Mouse (Mus musculus) megakaryocyte, adult 5-6 weeks (primary cell): ENCODE data around the gene Parm1. TPM values are rescaled to one million over a fixed set of nuclear protein-coding genes. Genes with fewer than 3 reads are reported as not detected.

ENCODE experiments used
- ATAC-seq: 2 replicates; pipeline ENCODE4 v1.8.0; 2016; ENCODE audit warnings: mild to moderate bottlenecking, inconsistent platforms; ENCODE audit not compliant: poor library complexity, severe bottlenecking
- total RNA-seq, 2 experiments: library from RNA; stranded (forward) in 1 of 2; stranded (reverse) in 1 of 2; fragments of 153-499, 151-499 nt in 1 of 2; fragments of 221-1000, 200-1000 nt in 1 of 2; gene quantifications; 2 replicates each; pipeline versions ENCODE4 v1.2.3 to v1.2.4; 2015 to 2017

The Parm1 gene
- total RNA-seq, 2 experiments from 2014 or later: 0.07 TPM; not detected in 1

DNA sequence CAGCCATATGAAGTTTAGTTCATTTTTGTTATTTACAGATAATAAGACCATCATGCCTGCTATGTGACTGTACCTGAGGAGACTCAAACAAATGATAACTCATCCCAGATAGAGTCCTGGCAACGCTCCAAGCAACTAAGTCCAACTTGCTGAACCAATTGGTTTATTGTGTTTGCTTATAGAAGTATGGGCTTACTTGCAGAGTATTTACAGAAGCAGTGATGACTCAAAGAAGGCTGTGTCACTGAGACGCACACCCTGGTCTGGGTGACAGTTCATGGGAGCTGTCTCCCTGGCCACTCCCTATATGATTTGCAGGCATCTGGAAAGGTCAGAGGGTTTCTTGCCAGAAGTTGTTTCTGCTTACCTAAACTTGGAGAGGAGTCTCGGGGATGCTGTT lies 49.2 kb downstream of the Parm1 start:
- ATAC-seq: no peak

DNA sequence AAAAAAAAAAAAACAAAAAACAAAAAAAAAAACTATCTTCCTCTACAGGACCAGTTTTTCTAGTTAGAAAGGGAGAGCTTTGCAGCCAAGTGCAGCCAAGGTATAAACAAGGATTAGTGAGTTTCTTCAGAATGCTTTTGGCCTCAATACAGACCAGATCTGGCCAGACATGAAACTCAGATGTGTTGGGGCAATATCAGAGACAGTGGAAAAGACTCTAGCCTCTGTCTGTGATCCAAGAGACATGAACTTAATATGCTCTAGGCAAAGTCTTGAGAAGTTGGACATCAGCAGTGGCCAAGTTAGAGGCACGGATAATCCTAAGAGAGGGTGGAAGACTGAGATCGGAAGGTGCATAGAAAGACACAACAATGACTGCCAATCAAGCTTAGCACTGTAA lies 56.8 kb downstream of the Parm1 start:
- no peak for ATAC-seq

DNA sequence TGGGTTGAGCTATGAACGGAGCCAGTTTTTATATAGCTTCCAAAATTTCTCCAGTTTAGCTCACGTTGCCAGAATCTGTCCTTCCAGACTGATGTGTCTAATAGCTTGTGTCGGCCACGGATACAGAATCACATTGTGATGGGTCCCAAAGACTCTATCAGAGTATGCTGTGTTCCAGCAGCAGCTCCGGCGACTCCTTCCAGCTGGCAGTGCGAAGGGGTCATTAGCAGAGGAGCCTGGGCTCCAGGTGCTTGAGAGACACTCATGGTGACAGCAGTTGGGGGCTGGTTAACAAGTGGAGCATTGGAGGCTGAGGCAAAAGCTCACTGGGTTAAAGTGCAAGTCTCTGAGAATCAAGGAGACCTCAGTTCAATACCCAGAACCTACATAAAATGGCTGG lies 61.5 kb downstream of the Parm1 start:
- ATAC-seq: no peak

DNA sequence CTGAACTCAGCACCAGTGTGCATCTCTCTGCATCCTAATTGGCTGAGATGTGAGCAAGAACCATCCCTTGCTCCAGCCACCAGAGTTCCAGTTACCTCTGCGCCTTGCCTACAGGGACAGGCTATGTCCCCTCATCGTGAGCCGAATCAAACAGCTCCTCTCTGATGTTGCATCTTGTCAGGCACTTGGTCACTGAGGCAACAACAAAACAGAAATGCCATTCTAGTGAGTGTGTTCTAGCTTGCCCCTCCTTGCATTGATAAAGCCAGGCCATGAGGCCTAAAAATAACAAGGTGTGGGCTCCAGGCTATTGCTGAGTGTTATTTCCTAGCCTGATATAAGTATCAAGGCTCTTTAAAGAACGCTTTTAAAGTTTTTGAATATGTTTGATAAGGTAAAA lies 64.4 kb downstream of the Parm1 start:
- ATAC-seq: no peak

DNA sequence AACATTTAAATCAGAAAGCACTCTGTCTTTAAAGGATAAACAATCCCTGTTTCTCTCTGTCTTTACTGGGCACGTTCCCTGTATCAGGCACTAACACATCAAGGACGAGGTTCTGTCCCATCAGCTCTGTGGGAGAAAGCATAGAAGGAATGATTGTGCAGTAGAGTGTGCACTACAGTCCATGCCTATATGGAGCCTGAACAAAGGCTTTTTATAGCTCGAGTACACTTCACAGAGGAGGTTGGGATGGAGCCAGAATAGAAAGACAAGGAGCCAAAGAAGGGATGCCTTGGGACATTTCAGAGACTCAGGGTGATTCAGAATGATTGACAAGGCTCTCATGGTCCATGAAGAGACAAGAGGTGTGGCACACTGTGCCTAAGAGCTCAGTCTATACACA lies 68.8 kb downstream of the Parm1 start:
- no peak for ATAC-seq

DNA sequence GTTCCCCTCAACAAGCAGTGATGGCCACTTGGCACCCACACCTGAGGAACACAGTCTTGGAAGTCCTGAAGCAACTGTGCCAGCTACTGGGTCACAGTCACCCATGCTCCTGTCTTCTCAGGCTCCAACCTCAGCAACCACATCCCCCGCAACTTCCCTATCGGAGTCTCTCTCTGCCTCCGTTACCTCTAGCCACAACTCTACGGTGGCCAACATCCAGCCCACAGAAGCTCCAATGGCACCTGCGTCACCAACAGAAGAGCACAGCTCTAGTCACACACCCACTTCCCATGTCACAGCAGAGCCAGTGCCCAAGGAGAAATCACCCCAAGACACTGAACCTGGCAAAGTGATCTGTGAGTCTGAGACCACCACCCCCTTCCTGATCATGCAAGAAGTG lies 76.7 kb downstream of the Parm1 start:
- ATAC-seq: peak; percentile 27; the same call in 1 of the 2 replicates

DNA sequence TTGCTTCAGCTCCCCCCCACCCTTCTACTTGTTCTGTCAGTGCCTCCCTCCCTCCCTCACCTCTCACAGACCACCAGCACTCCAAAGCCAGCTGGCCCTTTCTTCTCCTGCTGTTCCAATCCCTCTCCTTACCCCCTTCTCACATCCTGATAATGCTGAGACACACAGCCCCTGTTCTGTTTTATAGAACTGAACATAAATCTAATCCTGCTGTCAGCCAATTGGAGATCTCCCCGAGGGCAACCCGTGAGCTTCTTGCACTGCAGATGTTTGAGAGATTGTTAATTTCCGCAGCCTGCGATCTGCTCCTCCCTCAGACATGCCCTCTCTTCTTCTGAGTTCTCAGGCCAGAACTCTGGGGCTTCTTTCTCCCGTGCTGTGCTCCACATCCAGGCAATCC lies 79.8 kb downstream of the Parm1 start:
- ATAC-seq: no peak

DNA sequence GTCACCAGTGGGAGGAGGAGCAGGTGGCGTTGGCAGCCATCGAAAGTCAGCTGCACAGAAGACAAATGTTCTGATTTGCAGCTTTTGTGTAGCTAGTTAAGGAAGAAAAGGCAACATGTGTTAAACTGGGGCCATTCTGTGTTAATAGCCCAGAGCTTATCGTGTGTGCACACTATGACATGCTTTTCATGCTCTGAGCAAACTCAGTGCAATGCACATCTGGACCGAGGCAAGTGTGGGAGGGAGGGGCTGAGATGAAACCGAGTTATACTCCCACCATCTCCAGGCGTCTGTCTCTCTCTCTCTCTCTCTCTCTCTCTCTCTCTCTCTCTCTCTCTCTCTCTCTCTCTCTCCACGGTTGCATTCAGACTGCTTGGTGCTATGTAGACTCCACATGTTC lies 82.4 kb downstream of the Parm1 start:
- ATAC-seq: no peak

DNA sequence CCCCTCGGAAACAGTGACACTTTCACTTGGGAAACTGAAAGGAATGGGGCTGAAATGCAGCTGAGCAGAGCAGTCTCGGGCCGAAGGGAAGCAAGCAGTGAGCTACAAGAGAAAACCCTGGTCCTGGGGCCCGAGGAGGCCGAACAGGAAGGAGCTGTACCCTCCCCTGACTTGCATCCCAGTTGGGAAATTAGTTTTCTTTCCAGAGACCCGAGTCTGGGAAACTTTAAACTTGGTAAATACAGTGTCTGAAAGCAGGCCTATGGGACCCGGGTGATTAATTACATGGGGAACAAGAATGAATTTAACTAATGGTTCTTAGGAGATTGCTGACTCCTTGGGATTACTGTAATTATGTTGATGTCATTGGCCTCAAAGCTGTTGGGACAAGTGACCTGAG lies 85.9 kb downstream of the Parm1 start:
- ATAC-seq: no peak

DNA sequence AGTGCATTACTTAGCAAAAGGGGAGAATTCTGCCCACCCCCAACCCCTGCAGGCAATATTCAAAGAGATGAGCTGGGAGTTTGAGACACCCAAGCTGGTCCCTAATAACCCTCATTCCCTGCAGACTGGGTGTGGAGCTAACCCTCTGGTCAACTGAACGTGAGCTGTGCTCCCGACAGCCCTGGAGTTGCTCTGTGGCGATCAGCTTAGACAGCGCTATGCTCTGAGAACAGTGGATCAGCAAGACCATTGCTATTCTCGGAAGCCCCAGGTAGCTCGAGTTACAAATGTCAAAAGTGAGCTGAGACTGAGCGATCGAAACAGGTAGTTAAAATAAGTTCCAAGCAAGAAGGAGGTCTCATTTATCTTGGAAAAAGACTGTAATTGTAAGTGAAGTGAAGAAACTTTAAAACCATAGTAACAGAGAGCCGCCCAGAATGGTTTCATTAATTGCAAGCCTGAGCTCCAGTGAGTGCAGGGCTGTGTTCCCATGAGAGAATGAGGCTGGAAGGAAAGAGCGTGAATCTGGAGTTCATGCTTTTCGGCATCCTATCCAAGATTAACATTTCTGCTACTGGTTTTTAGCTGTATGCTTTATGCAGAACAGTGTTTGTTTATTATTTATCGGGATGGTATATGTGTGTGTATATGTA lies 86.5 kb downstream of the Parm1 start:
- no peak for ATAC-seq

DNA sequence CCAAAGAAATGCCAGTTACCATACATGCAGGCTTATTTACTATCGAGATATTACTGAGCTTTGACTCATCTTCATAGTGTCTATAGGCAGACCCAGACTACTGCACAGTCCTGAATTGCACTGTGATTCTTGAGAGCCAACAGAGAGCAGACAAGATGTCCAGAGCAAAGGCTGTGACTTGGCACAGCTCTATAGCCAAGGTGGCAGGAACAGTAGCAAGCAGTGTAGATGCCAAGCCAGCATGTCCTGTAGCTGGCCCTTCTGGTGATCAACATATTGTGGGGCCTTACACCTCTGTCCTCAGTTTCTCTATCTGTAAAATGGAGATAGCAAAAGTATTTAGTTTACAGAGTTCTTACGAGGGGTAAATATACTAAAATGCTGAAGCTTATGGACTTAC lies 89.8 kb downstream of the Parm1 start:
- no peak for ATAC-seq

DNA sequence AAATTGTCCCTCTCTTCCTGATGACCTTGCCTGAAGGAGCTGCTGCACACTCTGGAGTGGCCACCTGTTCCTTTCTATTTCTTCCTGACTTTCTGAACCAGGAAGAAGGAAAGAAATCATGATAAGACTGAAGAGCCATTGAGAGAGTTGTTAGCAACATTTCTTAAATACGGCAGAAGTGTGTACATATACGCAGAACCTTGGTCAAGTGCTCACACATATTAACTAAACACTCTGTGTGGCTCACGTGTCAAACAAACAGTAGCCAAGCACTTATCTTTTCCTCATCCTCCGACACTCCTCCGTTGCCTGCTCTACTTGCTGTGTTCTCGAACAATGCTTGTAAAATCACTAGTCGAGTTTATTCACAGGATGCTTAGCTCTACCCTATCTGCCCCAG lies 90.4 kb downstream of the Parm1 start:
- ATAC-seq: no peak

DNA sequence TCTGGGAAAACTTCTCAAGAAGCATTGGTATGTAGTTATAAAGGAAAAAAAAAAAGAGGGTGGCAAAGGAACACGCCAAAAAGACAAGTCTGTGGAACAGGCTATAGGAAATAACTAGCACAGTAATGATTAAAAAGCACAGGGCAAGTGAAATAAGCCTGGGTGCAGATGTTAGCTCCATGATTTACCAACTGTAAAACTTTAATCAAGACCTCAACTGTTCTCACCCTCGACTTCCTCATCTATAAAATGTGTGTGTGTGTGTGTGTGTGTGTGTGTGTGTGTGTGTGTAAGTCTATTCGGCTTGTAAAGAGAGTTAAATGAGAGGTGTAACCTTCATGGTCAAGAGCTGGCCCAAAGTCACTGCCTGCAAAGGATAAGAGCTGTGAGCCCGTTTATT lies 91.6 kb downstream of the Parm1 start:
- no peak for ATAC-seq

DNA sequence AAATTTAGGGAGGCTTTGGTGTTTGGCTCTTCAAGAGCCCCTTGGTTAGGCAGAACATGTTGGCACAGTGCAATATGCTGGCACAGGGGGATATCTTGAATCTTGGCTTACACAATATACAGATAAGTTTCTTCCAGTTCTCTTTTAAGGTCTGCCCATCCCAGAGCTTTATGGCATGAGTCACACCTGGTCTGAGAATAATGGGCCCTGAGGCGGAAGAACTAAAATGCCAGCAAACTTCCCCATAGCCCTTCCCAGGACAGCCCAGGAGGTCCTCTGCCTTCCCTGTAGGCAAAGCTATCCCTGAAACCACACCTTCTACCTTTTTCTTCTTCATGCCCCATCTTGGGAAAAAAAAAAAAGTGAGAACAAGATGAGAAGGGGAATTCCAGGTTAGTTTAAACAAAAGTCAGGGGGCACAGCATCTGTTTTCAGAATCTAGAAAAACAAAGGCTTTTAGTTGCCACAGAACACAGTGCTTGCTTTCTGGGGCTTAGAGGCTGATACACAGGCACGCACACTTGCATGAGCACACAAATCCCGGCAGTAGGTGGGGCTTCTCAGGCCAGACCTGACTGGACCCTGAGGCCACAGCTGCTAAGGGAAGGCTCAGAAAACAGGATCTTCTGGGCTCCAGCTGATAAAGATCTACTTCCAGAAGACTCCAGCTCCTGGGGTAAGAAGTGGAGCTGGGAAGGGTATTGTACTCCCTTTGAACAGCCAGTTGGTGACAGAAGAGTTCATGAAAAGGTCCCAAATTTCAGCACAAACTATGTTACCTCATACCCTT lies 92.3 kb downstream of the Parm1 start:
- no peak for ATAC-seq

DNA sequence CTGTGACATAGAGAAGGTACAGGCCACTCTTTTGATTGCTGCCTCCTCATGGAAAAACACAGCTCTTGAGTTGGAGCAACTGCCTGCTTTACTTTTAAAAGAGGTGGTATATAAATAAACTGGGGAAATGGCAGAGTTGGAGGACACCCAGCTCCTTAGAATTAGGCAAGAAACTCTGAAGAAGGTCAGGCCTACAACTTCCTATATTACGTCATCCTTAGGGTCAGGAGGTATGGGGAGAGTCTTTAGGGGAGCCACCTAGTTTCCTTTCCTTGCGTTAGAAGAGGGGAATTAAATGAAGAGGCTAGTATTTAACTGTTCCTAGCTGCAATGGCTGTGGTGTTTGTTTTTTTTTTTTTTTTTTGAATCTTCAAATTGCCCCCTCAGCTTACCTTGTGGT lies 93.1 kb downstream of the Parm1 start:
- ATAC-seq: peak; percentile 74

DNA sequence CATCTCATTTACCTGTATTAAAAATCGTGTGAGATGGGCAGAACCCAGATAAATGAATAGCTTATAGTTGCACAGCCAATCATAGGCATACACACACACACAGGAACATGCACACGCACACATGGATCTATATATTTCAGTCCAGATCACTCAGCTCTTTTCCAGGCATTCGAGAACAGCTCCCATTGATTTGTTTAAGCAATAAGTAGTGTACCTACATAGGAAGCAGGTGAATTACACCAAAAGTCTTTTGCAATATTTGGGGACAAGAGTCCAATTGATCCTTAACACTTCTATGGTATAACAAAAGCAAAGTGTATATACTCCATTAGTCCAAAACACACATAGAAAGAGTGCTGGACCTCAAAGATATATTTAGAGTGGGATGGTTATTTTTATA lies 94.2 kb downstream of the Parm1 start:
- ATAC-seq: no peak

DNA sequence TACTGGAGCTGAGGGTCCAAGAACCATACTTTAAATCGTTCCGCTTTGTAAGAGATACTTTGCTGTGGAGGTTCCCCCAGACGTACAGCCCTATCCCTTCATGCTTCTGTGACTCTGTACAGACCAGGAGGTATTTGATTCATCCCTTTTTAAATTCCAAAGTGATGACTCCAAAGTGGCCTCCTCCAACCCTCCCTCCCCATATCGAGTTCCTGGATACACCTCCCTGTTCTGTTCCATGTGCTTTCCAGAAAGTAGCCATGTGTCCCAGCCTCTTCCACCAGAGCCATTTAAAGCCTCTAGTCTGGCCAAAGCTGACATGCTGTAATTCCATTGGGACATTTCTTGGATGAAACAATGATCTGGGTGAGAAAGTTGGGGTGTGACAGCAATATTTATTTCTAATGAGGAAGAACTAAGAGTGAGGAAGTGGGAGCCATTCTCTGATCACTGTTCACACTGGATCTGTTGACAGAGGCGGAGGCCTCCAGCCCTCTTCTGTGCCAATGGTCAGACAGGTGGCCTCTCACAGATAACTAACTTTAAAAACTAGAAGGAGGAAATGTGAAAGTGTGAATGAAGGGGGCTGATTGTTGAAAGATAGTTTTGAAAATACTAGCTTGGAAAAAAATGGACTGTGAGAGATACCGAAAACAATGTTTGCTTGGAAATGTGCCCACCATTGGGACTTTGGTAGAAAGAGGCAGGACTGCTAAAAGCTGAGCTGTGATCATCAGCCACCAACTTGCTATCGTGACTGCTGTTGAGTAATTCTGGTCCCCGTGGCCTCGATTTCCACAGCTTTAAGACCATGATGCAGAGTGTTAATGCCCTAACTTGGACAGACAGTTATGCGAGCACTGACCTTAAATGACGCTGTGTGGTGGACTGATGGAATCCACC lies 100.2 kb downstream of the Parm1 start:
- no peak for ATAC-seq

DNA sequence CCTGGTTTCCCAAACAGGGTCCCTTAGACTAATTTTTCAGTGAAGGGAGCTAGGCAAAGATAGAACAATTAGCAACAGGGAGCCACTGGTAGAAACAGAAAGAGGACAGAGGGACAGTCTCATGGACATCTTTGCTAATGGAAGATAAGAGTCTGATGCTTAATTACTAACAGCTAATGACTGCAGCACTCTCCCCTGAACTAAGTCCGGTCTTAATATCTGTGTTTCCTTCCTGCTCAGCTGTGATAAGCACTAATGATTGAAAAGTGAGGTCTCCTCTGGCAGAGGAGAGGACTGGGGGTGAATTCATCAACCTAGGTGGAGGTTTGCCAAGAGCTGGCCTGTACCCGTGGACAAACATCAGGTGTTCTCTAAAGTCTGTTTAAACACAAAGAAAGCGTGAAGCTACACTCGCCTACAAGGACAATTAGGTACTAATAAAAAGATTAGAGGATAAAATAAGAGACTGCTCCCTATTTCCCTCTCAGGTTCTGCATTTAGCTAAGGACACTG lies 101.3 kb downstream of the Parm1 start:
- ATAC-seq: no peak

DNA sequence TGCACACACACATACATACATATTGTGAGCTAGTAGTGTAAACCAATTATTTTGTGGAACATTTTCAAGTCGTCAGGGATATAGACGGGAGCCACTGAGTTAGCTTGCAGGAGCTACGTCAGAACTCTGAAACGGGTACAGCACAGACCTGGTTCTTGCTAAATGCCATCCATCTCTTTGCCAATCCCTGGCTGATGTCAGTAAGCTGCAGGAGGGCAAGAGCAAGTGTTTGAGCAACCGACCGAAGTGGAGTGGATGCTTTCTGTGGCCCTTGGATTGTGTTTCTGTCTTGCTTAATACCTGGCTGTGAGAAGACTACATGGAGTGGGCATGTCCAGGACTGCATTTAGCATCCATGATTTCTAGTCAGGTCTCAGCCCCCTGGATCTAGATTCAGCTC lies 103.8 kb downstream of the Parm1 start:
- ATAC-seq: no peak

DNA sequence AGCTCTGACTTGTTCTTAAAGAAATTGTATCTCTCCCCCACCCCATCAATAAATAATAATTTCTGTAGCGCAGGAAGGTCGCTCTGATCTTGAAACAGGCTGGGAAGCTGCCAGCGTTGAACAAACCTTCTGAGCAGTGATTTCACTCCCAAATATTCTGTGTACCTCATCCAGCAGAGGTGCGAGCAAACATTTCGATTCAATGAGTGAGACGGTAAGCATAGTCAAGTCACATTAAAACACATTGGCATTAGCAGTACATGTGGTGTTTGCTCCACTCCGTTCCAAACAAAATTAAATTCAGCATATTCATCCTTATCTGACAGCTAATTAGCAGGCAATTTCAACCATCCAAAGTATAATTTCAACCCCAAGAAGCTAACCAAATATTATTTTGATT lies 109.4 kb downstream of the Parm1 start:
- ATAC-seq: no peak

DNA sequence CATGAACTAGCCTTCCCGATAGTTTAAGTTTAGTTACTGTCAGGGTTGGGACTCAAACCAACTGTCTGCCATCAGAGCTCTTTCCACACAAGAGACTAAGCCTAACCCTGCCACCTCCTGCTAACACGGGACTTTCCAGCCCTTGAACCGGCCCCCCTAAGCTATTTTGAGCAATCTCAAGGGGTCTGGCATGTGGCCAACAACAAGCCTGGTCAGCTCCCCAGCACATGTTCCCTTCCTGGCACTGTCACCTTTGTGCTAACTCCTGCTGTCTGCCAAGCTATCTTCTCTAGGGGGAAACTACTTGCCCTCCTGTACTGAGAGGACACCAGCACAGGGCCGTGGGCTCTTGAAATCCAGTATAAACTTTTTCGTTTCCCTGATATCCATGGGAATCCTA lies 112.1 kb downstream of the Parm1 start:
- no peak for ATAC-seq
